Mouse (Mus musculus): Measurements from ENCODE around the gene Tcf7l2.

DNA sequence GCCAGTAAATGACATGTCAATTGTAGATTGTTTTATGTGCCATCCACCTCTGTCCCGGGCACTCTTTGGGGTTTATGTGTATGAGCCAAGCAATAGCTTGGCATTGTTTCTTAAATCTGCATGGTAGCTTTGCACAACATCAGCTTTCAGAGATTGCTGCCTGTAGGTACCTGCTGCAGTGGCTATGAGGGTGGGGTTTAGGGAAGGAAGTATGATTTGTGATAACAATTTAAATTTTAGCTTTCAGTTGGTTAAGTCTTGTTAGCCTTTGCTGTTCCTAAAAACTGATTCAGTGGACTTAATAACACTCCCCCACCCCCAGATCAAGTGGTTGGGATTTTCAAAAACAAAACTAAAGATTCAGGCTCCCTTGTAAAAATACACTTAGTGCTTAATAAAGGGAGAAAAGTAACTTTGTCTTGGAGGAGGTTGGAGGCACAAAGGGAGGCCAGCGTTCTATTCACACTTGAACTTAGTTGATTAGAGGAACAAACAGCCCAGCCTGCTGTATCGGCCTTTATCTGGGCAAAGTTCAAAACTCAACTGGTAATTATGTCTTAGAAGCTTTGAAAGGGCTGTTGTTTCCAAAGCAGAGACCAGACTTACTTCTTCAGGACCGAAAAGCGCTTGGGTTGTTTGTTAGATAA, 96.9 kb downstream of the Tcf7l2 start:
- TF ChIP-seq CTCF (IDR thresholded peaks at IDR 0.05; ENCODE audit: low read depth, low read length) (no peak), POLR2A (IDR thresholded peaks at IDR 0.05; ENCODE audit: borderline replicate concordance, low read depth, low read length) (no peak)
